Mouse (Mus musculus) midbrain, embryonic 11.5 days (tissue): Measurements from ENCODE around the gene Palm. TPM values are rescaled to one million over a fixed set of nuclear protein-coding genes. Genes with fewer than 3 reads are reported as not detected.
"Not testable (repeated sequence)": the region's sequence is repeated elsewhere in the genome, so short reads cannot be mapped to it uniquely, and the experiment has no call there.

Experiments
- ATAC-seq: fragments of 200-750 bp; cut with Nextera tagmentation; 2 replicates; pipeline ENCODE4 v1.8.0; 2017; ENCODE audit warnings: moderate TSS enrichment, moderate library complexity; ENCODE audit not compliant: low FRiP score
- DNase-seq: peaks from one replicate; pipeline ENCODE4 v3.0.0; 2015; ENCODE audit warnings: low spot score; ENCODE audit errors: missing footprints
- H3K27ac ChIP-seq: fragments of 300-500 bp; sonication (generic); 2 replicates; pipeline ENCODE4 v1.5.1; 2014; ENCODE audit warnings: low read depth, low read length
- H3K27me3 ChIP-seq: fragments of 300-500 bp; sonication (generic); 2 replicates; pipeline ENCODE4 v1.6.1; 2014; ENCODE audit warnings: mild to moderate bottlenecking, low read length, moderate library complexity, mixed read lengths; ENCODE audit not compliant: control insufficient read depth, insufficient read depth
- H3K36me3 ChIP-seq: fragments of 300-500 bp; sonication (generic); 2 replicates; pipeline ENCODE4 v1.6.1; 2014; ENCODE audit warnings: mild to moderate bottlenecking, low read length, moderate library complexity, mixed read lengths; ENCODE audit not compliant: control insufficient read depth, insufficient read depth
- H3K4me1 ChIP-seq: fragments of 300-500 bp; sonication (generic); 2 replicates; pipeline ENCODE4 v1.6.1; 2014; ENCODE audit warnings: low read length; ENCODE audit not compliant: control insufficient read depth, insufficient read depth
- H3K4me2 ChIP-seq: fragments of 300-500 bp; sonication (generic); 2 replicates; pipeline ENCODE4 v1.6.1; 2014; ENCODE audit warnings: mild to moderate bottlenecking, moderate library complexity
- H3K4me3 ChIP-seq: fragments of 300-500 bp; sonication (generic); 2 replicates; pipeline ENCODE4 v1.5.1; 2014; ENCODE audit warnings: low read depth, low read length
- H3K9ac ChIP-seq: fragments of 300-500 bp; sonication (generic); 2 replicates; pipeline ENCODE4 v1.6.1; 2014; ENCODE audit warnings: low read length
- H3K9me3 ChIP-seq: fragments of 300-500 bp; sonication (generic); 2 replicates; pipeline ENCODE4 v1.6.1; 2016; ENCODE audit warnings: low read length; ENCODE audit not compliant: control insufficient read depth
- WGBS: fragments of 180-500 bp; shearing (Covaris S2); extraction: QIAGEN DNeasy Blood & Tissue Kit; methylation state at CpG from one replicate; pipeline ENCODE4 v1.1.7; 2014; 5-methylcytosine and 5-hydroxymethylcytosine counted together
- polyA plus RNA-seq: library from polyadenylated mRNA; unstranded; fragments of >200 nt; fragmentation: Nextera tagmentation; extraction: Ambion mirVana; gene quantifications from 2 replicates; pipeline ENCODE4 v1.2.1, GENCODE M21; 2014

Palm gene
- polyA plus RNA-seq, 1 experiment from 2014 or later: 129 TPM

DNA sequence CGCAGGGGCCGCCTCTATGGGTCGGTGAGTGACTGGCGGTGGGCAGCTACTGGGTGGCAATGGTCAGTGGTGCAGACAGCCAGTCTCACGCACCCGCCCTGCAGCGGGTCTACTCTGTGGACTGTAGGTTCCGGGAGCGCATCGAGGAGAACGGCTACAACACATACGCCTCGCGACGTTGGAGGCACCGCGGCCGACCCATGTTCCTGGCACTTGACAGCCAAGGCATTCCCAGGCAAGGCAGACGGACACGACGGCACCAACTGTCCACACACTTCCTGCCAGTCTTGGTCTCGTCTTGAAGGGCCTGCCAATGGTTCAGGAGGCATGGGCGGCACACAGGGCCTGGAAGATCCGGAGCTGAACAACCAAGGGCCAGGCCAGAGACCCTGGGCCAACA lies 36.7 kb upstream of the Palm start:
- DNase-seq: no peak
- Histone ChIP-seq H3K4me3 (no peak overlapping the region), H3K4me1 (peaks cover 8% of the 10 kb centered on the region), H3K9me3 (no peaks in the 10 kb centered on the region), H3K9ac (no peak overlapping the region), H3K4me2 (no peak overlapping the region), H3K27ac (no peak overlapping the region), H3K27me3 (no peaks in the 10 kb centered on the region), H3K36me3 (peaks cover 32% of the 10 kb centered on the region)
- 91% methylated on average over 24 of the region's 24 CpGs for WGBS
- no peak for ATAC-seq

DNA sequence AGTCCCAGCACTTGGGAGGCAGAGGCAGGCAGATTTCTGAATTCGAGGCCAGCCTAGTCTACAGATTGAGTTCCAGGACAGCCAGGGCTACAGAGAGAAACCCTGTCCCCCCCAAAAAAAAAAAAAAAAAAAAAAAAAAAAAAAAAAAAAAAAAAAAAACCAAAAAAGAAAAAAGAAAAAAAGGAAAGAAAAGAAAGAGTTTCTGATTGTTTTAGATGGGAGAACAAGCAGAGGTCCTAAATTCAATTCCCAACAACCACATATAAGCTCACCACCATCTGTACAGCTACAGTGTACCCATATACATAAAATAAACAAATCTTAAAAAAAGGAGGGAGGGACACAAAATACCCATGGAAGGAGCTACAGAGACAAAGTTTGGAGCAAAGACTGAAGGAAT lies 33.7 kb upstream of the Palm start:
- not testable (repeated sequence) for H3K4me3 ChIP-seq, DNase-seq, H3K9ac ChIP-seq, H3K27ac ChIP-seq, H3K27me3 ChIP-seq, H3K4me1 ChIP-seq, ATAC-seq, H3K4me2 ChIP-seq, H3K9me3 ChIP-seq
- WGBS: 85% methylated on average over 1 of the region's 1 CpGs
- H3K36me3 ChIP-seq: peaks cover 38% of the 10 kb centered on the region

DNA sequence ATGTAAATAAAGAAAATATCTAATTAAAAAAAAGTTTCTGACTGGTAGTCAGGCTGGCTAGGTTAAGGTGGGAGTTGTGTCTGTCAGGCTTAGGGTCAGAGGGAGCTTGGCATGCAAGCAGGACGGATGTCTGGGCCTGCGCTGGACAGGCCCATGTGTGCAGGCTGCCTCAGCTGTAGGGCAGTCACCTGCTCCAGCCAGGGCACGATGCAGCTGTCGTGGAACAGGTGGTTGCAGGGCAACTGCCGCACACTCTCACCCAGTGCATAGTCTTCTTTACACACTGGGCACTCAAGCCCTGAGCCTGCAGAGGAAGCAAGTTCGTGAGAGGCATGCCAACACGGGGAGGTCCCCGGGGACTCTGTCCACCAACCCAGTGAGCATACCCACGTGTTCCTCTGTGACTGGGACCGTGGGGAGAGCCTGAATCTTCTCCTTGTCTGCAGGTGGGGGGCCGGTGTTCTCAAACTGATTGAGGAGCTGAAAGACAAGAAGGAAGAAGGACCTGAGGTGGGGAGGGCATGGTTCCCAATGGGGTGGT lies 32.7 kb upstream of the Palm start:
- 95% methylated on average over 11 of the region's 11 CpGs for WGBS
- Histone ChIP-seq H3K9ac (no peak overlapping the region), H3K4me3 (no peak overlapping the region), H3K4me1 (peaks cover 11% of the 10 kb centered on the region), H3K9me3 (no peaks in the 10 kb centered on the region), H3K27me3 (no peaks in the 10 kb centered on the region), H3K27ac (no peak overlapping the region), H3K36me3 (peaks cover 38% of the 10 kb centered on the region), H3K4me2 (no peak overlapping the region)
- no peak for ATAC-seq
- DNase-seq: no peak

DNA sequence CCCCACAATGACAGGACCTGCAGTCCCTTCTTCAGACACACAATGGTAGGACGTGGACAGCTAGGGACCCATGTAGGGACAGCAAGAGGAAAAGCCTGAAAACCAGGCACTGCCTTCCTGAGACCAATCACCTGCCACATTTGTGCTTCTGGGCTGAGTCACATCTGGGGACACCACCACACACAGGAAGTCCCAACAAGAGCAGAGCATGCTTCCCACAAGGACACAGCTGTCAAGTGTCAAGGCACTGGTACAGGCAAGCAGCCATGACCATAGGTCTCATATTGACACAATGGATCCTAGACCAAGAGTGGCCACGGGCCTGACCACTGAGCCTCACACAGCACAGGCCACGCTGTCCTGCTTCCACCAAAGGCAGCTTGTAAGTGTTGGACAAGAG lies 30.5 kb upstream of the Palm start:
- WGBS: 86% methylated on average over 3 of the region's 3 CpGs
- Histone ChIP-seq H3K4me3 (no peak overlapping the region), H3K27me3 (no peaks in the 10 kb centered on the region), H3K27ac (no peak overlapping the region), H3K4me2 (no peak overlapping the region), H3K36me3 (peaks cover 31% of the 10 kb centered on the region), H3K4me1 (peaks cover 19% of the 10 kb centered on the region), H3K9ac (no peak overlapping the region), H3K9me3 (no peaks in the 10 kb centered on the region)
- DNase-seq (no peak), ATAC-seq (no peak)

DNA sequence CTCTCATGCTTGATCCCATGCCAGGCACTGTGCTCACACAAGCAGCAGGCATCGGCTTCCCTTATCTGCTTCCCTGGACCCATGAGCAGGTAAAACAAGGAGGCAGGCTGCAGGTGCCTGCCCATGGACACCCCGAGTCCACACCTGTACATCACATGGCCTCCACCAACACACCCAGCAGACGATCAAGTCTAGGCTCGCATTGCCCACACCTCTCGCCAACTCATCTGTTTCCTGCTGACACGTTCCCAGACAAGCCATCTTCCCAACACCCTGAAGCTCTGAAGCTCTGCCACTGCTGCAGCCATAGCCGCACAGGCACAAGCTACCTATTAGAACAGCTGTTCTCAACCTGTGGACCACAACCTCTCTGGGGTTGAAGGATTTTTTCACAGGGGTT lies 29.1 kb upstream of the Palm start:
- Histone ChIP-seq H3K27me3 (no peaks in the 10 kb centered on the region), H3K36me3 (peaks cover 18% of the 10 kb centered on the region), H3K4me3 (no peak overlapping the region), H3K9me3 (no peaks in the 10 kb centered on the region), H3K4me2 (no peak overlapping the region), H3K9ac (peak overlapping the region; percentile 5; the same call in 1 of the 2 replicates), H3K27ac (no peak overlapping the region), H3K4me1 (peaks cover 22% of the 10 kb centered on the region)
- DNase-seq (no peak), ATAC-seq (no peak)
- 87% methylated on average over 7 of the region's 7 CpGs for WGBS

DNA sequence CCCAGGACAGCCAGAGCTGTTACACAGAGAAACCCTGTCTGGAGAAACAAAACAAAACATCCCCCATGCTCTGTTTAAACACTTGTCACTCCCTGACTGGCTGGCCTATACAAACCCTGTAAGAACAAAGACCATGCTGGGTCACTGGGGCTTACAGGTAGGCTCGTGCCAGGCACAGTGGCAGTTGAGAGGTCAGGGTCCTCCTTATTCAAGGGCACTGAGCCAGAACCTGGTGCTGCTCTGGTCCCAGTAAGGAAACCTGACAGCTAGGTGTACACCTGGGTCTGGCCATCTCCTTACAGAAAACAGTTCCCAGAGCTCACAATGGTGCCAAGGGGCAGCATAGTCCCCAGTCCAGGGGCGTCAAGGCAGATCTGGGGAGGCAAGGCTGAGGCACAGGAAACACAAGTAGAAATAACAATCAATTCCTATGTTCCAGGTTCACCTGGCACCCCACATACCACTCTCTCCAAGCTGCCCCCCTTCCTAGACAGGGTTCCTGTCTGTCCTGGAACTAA lies 28.1 kb upstream of the Palm start:
- Histone ChIP-seq H3K27me3 (no peaks in the 10 kb centered on the region), H3K27ac (no peak overlapping the region), H3K36me3 (peaks cover 17% of the 10 kb centered on the region), H3K4me2 (peak overlapping the region; percentile 95), H3K4me1 (peaks cover 22% of the 10 kb centered on the region), H3K4me3 (peak overlapping the region; percentile 97), H3K9ac (peak overlapping the region; percentile 97), H3K9me3 (no peaks in the 10 kb centered on the region)
- 64% methylated on average over 2 of the region's 2 CpGs for WGBS
- DNase-seq (no peak), ATAC-seq (no peak)

DNA sequence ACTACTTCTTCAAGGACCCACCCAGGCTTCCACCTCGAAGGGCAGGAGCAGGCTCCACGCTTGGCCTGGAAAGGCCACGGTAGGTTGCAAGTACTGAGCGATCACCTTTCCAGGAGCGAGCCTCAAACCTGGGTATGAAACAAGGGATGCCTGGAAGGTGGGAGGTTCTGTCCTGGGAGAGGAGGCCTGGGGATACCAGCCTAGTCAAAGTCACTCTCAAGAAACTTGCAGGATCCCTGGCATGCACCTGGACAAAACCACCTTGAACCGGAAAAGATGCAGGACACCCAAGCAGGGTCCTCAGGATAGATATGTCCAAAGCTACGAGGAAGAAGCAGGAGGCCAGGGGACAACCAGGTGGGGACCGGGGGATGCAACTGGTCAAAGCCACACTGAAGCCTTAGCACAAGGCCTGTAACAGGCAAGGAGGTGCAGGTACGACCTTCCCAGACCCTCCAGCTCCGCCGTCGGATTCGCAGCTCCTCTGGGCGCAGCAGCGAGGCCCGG lies 27.3 kb upstream of the Palm start:
- Histone ChIP-seq H3K4me2 (peak overlapping the region; percentile 95), H3K36me3 (peaks cover 12% of the 10 kb centered on the region), H3K27ac (peak overlapping the region; percentile 78), H3K4me3 (peak overlapping the region; percentile 97), H3K9me3 (no peaks in the 10 kb centered on the region), H3K9ac (peak overlapping the region; percentile 97), H3K4me1 (peaks cover 22% of the 10 kb centered on the region), H3K27me3 (no peaks in the 10 kb centered on the region)
- 12% methylated on average over 13 of the region's 16 CpGs for WGBS
- ATAC-seq (no peak), DNase-seq (no peak)

DNA sequence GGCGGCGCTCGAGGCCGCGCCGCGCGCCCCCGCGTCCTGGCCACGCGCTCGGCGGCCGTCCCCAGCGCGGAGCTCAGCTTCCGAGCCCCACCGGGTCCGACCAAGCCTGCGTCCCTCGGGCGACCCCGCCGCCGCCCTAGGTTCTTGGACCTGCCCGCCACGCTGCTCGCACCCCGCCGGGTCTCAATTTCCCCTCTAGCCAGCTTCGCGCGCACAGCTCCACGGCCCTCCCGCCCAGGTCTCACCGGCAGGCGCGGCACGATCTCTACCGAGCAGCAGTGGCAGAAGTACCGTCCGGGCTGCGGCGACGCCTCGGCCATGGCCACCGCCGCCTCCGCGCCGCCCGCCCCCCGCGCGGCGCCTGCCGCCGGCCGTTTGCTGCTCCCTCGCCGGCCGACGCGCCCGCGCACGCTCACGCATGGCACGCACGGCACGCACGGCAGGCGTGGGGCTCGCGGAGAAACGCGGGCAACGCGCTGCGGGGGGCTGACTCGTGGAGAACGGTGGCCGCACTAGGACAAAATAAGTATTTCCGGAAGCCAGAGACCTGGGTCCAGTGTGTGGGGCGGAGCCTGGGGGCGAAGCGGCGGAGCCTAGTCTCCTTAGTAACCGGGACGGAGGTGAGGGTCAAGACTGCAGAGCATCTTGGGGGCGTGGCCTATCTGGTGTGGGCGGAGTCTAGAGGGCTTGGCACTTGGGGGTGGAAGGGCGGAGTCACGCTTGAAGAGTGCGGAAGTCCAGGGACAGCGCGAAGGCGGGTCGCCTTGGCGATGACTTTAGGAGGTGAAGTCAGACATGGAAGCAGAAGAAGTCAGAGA lies 26.7 kb upstream of the Palm start, which contains the start of gene Rnf126:
Gene Rnf126, minus strand, starts transcription at position 445 of the 818 bp plus-strand sequence.
- Histone ChIP-seq H3K27ac (peak within 1 kb of the TSS; percentile 78), H3K36me3 (peaks cover 5% of the 10 kb centered on the region; the same call in 1 of the 2 replicates), H3K9ac (peak within 1 kb of the TSS; percentile 97), H3K27me3 (no peaks in the 10 kb centered on the region), H3K9me3 (no peaks in the 10 kb centered on the region), H3K4me2 (peak within 1 kb of the TSS; percentile 95), H3K4me3 (peak within 1 kb of the TSS; percentile 97), H3K4me1 (peaks cover 22% of the 10 kb centered on the region)
- under 1% methylated on average over 82 of the region's 101 CpGs for WGBS
- ATAC-seq (peak; percentile 92), DNase-seq (peak; percentile 100)
